Mouse (Mus musculus) kidney, adult 9 months (tissue): ENCODE data around the gene Man1a.

ENCODE experiments used
- DNase-seq: peaks from one replicate; pipeline ENCODE4 v3.0.0; 2022

Man1a gene

GRCm38 (mm10) chr10:54060587-54060986 lies 15.8 kb downstream of the Man1a start:
- DNase-seq = no peak

GRCm38 (mm10) chr10:54059679-54060249 lies 16.6 kb downstream of the Man1a start:
- DNase-seq = no peak

GRCm38 (mm10) chr10:54059092-54059496 lies 17.3 kb downstream of the Man1a start:
- no peak for DNase-seq

- no peak for DNase-seq
Measured at GRCm38 (mm10) chr10:54058657-54059056, 17.8 kb downstream of the Man1a start.

GRCm38 (mm10) chr10:54054188-54054587 lies 22.2 kb downstream of the Man1a start:
- DNase-seq = no peak

GRCm38 (mm10) chr10:54047885-54048284 lies 28.5 kb downstream of the Man1a start:
- no peak for DNase-seq

- DNase-seq = no peak
Measured at GRCm38 (mm10) chr10:54043358-54043757, 33.1 kb downstream of the Man1a start.

- DNase-seq = no peak
Measured at GRCm38 (mm10) chr10:54042212-54042840, 34.1 kb downstream of the Man1a start.

GRCm38 (mm10) chr10:54040261-54041165 lies 35.9 kb downstream of the Man1a start:
- DNase-seq = no peak

GRCm38 (mm10) chr10:54039754-54040153 lies 36.7 kb downstream of the Man1a start:
- no peak for DNase-seq

GRCm38 (mm10) chr10:54038734-54039133 lies 37.7 kb downstream of the Man1a start:
- DNase-seq = no peak

- no peak for DNase-seq
Measured at GRCm38 (mm10) chr10:54038180-54038579, 38.2 kb downstream of the Man1a start.

GRCm38 (mm10) chr10:54037348-54038010 lies 38.9 kb downstream of the Man1a start:
- DNase-seq = no peak

GRCm38 (mm10) chr10:54035586-54035985 lies 40.8 kb downstream of the Man1a start:
- DNase-seq = no peak

GRCm38 (mm10) chr10:54034779-54035178 lies 41.6 kb downstream of the Man1a start:
- DNase-seq = no peak

GRCm38 (mm10) chr10:54032316-54033092 lies 43.9 kb downstream of the Man1a start:
- peak; percentile 35 for DNase-seq

- DNase-seq = no peak
Measured at GRCm38 (mm10) chr10:54028866-54029265, 47.5 kb downstream of the Man1a start.

GRCm38 (mm10) chr10:54026738-54027427 lies 49.5 kb downstream of the Man1a start:
- no peak for DNase-seq

GRCm38 (mm10) chr10:54026101-54026500 lies 50.3 kb downstream of the Man1a start:
- DNase-seq = no peak

- no peak for DNase-seq
Measured at GRCm38 (mm10) chr10:54017904-54018454, 58.4 kb downstream of the Man1a start.

- no peak for DNase-seq
Measured at GRCm38 (mm10) chr10:54014116-54014758, 62.2 kb downstream of the Man1a start.
